Mouse (Mus musculus): ENCODE results near the gene Sorcs3. TPM values are rescaled to one million over a fixed set of nuclear protein-coding genes. Genes with fewer than 3 reads are reported as not detected.

Gene Sorcs3
- total and polyA plus RNA-seq, 3 experiments = not detected

DNA sequence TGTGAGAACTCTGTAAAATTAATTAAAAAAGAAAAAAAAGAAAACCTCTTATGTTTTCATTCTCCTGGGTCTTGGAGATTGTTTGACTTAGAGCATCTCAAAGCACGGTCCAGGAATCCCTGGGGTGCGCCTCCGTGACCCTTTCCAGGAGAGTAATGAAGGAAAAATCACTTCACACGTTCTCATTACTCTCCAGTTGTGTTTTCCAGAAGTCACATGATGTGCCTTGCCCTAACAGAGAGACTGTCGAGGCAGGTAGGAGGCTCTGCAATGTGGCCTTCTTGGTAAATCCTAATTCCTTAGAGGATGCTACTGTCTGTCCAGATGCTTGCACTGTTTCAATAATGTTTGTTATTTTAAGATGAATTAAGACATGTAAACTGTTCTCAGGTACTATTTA, 266.1 kb downstream of the Sorcs3 start:
- 58% methylated on average over 5 of the region's 5 CpGs for WGBS
- DNase-seq = no peak
- no peaks in the 10 kb centered on the region for H3K27me3 ChIP-seq (ENCODE audit: control insufficient read depth, insufficient read depth, low read length)
- intact Hi-C loops (cut with DNase I) = no loop called here
- H3K4me1 ChIP-seq (ENCODE audit: control insufficient read depth, insufficient read depth, low read length) = peaks cover 3% of the 10 kb centered on the region; the same call in 1 of the 2 replicates
- no peak overlapping the region for H3K27ac ChIP-seq
- H3K4me3 ChIP-seq = no peak overlapping the region
- no peaks in the 10 kb centered on the region for H3K79me2 ChIP-seq (replicated peaks; ENCODE audit: control insufficient read depth, insufficient read depth, low read length)
- H3K9ac ChIP-seq (ENCODE audit: low read depth, low read length) = no peak overlapping the region
- TF ChIP-seq CTCF (IDR thresholded peaks at IDR 0.05) (no peak), POLR2A (IDR thresholded peaks at IDR 0.05; ENCODE audit: insufficient read depth, low read depth, low read length) (no peak), EP300 (IDR thresholded peaks at IDR 0.05; ENCODE audit: insufficient read depth, low read depth, low read length) (no peak)
- H3K36me3 ChIP-seq (ENCODE audit: control insufficient read depth, insufficient read depth, low read length) = no peaks in the 10 kb centered on the region

DNA sequence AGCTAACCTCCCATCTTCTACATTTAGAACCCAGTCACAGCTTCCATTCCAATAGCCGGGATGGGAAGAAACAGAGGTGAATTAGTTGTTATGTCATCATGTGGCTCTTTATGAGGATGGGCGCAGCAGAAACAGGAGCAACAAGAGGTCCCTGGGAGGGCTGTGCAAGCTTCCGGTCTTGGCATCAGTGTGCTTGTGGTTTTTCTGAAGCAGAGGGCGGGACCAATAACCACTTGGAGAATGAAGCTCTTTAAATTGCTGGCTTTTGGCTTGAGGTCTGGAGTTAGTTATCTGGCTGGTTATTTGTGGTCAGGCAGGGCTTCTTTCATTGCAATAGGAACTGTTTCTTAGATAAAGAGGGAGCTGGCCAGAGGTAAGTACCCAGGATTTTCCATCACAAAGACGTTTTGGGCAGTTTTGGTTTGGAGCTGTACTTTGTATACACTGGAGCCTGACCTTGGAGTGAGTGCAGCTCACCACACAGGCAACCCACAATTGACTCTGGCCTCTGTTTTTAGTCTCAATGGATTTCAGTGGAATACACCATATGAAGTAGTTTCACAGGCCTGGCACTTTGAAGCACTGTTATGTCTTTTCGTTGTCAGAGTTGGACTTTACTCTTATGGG, 270.1 kb downstream of the Sorcs3 start:
- intact Hi-C loops (cut with DNase I) = no loop called here

DNA sequence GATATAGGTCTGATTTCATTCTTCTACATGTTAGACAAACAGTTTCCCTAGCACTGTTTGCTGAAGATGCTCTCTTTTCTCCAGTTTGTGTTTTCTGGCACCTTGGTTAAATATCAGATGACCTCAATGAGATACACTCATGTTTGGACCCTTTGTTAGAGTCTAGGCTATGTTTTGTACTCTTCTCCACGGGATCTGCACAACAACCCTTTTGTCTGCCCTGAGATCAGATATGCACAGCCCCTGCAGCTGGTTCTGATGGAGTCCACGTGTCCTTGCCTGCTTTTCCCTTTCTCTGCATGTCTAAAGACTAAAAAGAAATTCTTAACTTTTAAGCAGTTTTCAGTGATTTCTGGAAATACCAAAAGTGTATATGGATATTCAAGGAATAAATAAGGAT, 273.0 kb downstream of the Sorcs3 start:
- H3K27ac ChIP-seq = no peak overlapping the region
- TF ChIP-seq POLR2A (IDR thresholded peaks at IDR 0.05; ENCODE audit: insufficient read depth, low read depth, low read length) = no peak
- TF ChIP-seq CTCF (IDR thresholded peaks at IDR 0.05) = no peak
- TF ChIP-seq EP300 (IDR thresholded peaks at IDR 0.05; ENCODE audit: insufficient read depth, low read depth, low read length) = no peak
- no peaks in the 10 kb centered on the region for H3K27me3 ChIP-seq (ENCODE audit: control insufficient read depth, insufficient read depth, low read length)
- no peak overlapping the region for H3K4me3 ChIP-seq
- H3K79me2 ChIP-seq (replicated peaks; ENCODE audit: control insufficient read depth, insufficient read depth, low read length) = no peaks in the 10 kb centered on the region
- intact Hi-C loops (cut with DNase I) = no loop called here
- H3K9ac ChIP-seq (ENCODE audit: low read depth, low read length) = no peak overlapping the region
- 44% methylated on average over 2 of the region's 2 CpGs for WGBS
- no peaks in the 10 kb centered on the region for H3K36me3 ChIP-seq (ENCODE audit: control insufficient read depth, insufficient read depth, low read length)
- DNase-seq = no peak
- H3K4me1 ChIP-seq (ENCODE audit: control insufficient read depth, insufficient read depth, low read length) = no peaks in the 10 kb centered on the region

More for the DNA sequence above, 270.1 kb downstream of the Sorcs3 start:
- Histone ChIP-seq H3K4me1 (ENCODE audit: control insufficient read depth, insufficient read depth, low read length) (no peaks in the 10 kb centered on the region), H3K27me3 (ENCODE audit: control insufficient read depth, insufficient read depth, low read length) (no peaks in the 10 kb centered on the region), H3K36me3 (ENCODE audit: control insufficient read depth, insufficient read depth, low read length) (no peaks in the 10 kb centered on the region), H3K4me3 (no peak overlapping the region), H3K9ac (ENCODE audit: low read depth, low read length) (no peak overlapping the region), H3K79me2 (replicated peaks; ENCODE audit: control insufficient read depth, insufficient read depth, low read length) (no peaks in the 10 kb centered on the region), H3K27ac (no peak overlapping the region)
- no peak for DNase-seq
- TF ChIP-seq CTCF (IDR thresholded peaks at IDR 0.05) = no peak
- no peak for TF ChIP-seq POLR2A (IDR thresholded peaks at IDR 0.05; ENCODE audit: insufficient read depth, low read depth, low read length)
- TF ChIP-seq EP300 (IDR thresholded peaks at IDR 0.05; ENCODE audit: insufficient read depth, low read depth, low read length) = no peak
- 56% methylated on average over 6 of the region's 6 CpGs for WGBS

DNA sequence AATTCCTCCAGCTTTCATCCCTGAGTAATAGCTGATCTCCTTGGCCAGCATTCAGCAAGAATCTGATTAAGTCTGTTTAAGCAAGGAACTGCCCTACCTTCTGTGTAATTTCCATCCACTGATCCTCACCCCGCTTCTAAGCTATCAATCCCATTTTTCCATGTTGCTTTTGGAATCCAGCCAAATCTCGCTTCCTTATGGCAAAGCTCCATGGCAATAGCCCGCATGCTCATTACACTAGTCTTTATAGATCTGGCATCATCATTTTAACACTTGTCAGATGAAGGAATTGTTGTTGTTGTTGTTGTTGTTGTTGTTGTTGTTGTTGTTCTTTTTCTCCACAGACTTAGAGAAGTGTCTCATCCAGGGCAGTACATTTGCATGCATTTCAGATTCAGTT, 277.1 kb downstream of the Sorcs3 start:
- Histone ChIP-seq H3K9ac (ENCODE audit: low read depth, low read length) (no peak overlapping the region), H3K4me3 (no peak overlapping the region), H3K4me1 (ENCODE audit: control insufficient read depth, insufficient read depth, low read length) (no peaks in the 10 kb centered on the region), H3K36me3 (ENCODE audit: control insufficient read depth, insufficient read depth, low read length) (no peaks in the 10 kb centered on the region), H3K79me2 (replicated peaks; ENCODE audit: control insufficient read depth, insufficient read depth, low read length) (no peaks in the 10 kb centered on the region), H3K27ac (no peak overlapping the region), H3K27me3 (ENCODE audit: control insufficient read depth, insufficient read depth, low read length) (no peaks in the 10 kb centered on the region)
- no peak for DNase-seq
- 26% methylated on average over 3 of the region's 3 CpGs for WGBS
- no peak for TF ChIP-seq EP300 (IDR thresholded peaks at IDR 0.05; ENCODE audit: insufficient read depth, low read depth, low read length)
- no peak for TF ChIP-seq POLR2A (IDR thresholded peaks at IDR 0.05; ENCODE audit: insufficient read depth, low read depth, low read length)
- no peak for TF ChIP-seq CTCF (IDR thresholded peaks at IDR 0.05)
- intact Hi-C loops (cut with DNase I) = no loop called here

DNA sequence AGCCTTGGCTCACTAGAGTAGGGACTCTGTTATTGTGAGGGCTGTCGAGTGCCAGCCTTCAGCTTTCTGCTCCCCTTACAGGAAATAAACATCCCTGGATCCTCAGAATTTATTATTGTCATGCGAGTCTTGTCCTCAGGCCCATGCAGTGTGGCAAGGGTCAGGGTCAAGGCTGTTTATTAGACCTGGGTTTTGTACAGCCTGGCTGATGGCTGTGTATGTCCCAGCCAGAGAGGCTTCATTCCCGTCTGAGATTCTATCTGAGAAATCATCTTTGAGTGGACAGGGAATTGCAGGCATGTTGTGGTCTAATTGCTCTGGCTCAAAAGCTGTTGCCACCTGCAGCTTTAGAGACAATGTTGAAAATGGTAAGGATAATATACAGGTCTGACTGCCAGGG, 285.3 kb downstream of the Sorcs3 start:
- intact Hi-C loops (cut with DNase I) = no loop called here
- 69% methylated on average over 3 of the region's 3 CpGs for WGBS

DNA sequence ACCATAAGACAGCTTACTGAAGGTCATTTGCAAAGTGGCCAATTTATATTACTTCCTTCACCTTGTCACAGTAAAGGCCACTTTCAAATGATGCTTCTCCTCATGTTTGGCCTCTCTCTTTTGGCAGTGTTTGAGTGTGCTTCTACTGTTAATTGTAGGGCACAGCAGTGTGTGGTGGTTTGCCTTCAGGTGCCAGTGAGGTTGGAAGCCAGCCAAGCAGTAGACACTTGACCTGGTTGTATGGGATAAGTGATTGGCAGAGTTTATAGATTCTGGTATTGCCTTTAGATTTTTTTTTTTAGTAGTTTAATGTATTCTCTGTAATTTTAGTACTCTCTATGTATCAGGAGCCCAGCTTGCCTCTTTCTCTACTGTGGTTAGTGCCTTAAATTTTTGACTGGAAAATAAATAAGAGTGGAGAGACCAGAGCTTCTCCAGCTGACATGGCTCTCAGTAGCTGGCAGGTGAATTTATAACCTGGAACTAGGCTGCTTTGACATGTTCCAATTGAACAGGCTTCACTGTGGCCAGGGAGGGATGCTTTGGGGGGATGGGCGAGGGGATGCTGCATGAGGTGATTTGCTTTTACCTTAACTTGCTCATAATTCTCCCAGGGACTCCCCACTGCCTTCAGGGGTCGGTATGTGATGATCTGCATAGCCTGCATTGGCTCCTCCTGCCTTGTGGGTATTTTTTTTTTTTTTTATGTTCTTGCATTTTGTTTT, 298.2 kb downstream of the Sorcs3 start:
- no peak overlapping the region for H3K4me3 ChIP-seq
- 46% methylated on average over 2 of the region's 2 CpGs for WGBS
- no peaks in the 10 kb centered on the region for H3K27me3 ChIP-seq (ENCODE audit: control insufficient read depth, insufficient read depth, low read length)
- DNase-seq = no peak
- H3K36me3 ChIP-seq (ENCODE audit: control insufficient read depth, insufficient read depth, low read length) = no peaks in the 10 kb centered on the region
- no peaks in the 10 kb centered on the region for H3K79me2 ChIP-seq (replicated peaks; ENCODE audit: control insufficient read depth, insufficient read depth, low read length)
- TF ChIP-seq POLR2A (IDR thresholded peaks at IDR 0.05; ENCODE audit: insufficient read depth, low read depth, low read length) (no peak), CTCF (IDR thresholded peaks at IDR 0.05) (no peak), EP300 (IDR thresholded peaks at IDR 0.05; ENCODE audit: insufficient read depth, low read depth, low read length) (no peak)
- no peak overlapping the region for H3K27ac ChIP-seq
- no peak overlapping the region for H3K9ac ChIP-seq (ENCODE audit: low read depth, low read length)
- no peaks in the 10 kb centered on the region for H3K4me1 ChIP-seq (ENCODE audit: control insufficient read depth, insufficient read depth, low read length)
- intact Hi-C loops (cut with DNase I) = no loop called here

More for the DNA sequence above, 285.3 kb downstream of the Sorcs3 start:
- no peak overlapping the region for H3K4me3 ChIP-seq
- no peaks in the 10 kb centered on the region for H3K4me1 ChIP-seq (ENCODE audit: control insufficient read depth, insufficient read depth, low read length)
- no peaks in the 10 kb centered on the region for H3K27me3 ChIP-seq (ENCODE audit: control insufficient read depth, insufficient read depth, low read length)
- H3K27ac ChIP-seq = no peak overlapping the region
- no peaks in the 10 kb centered on the region for H3K79me2 ChIP-seq (replicated peaks; ENCODE audit: control insufficient read depth, insufficient read depth, low read length)
- H3K9ac ChIP-seq (ENCODE audit: low read depth, low read length) = no peak overlapping the region
- no peak for TF ChIP-seq EP300 (IDR thresholded peaks at IDR 0.05; ENCODE audit: insufficient read depth, low read depth, low read length)
- TF ChIP-seq POLR2A (IDR thresholded peaks at IDR 0.05; ENCODE audit: insufficient read depth, low read depth, low read length) = no peak
- no peak for TF ChIP-seq CTCF (IDR thresholded peaks at IDR 0.05)
- DNase-seq = no peak
- no peaks in the 10 kb centered on the region for H3K36me3 ChIP-seq (ENCODE audit: control insufficient read depth, insufficient read depth, low read length)

All from heart, adult 2 months (tissue).